Mouse (Mus musculus): ENCODE results near the gene Duoxa2. TPM values are rescaled to one million over a fixed set of nuclear protein-coding genes. Genes with fewer than 3 reads are reported as not detected.
"Not testable (repeated sequence)": the region's sequence is repeated elsewhere in the genome, so short reads cannot be mapped to it uniquely, and the experiment has no call there.

Gene Duoxa2
- polyA plus RNA-seq, 1 experiment from 2014 or later, result not detected

DNA sequence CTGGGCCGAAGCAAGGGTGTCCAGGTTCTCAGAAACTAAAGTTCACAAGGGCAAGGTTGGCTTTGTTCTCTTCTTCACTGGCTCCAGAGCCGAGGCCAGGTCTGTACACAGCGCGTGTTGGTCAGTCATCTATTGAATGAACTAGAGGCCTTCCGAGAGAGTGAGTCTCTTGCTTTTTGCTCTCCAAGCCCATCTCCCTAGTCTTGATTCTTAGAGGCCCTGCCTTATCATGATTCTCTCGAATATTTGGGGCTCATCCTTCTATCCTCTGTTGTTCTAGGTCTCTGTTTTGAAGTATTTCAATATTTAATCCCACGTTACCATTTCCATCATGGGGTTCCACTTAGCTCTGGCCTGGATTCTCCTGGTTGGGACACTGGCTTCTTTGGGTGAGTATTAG, 16.7 kb downstream of the Duoxa2 start, which contains the start of gene Duox1:
TSS of gene Duox1 (plus strand) at position 301 of the 400 bp plus-strand sequence.
- Histone ChIP-seq H3K27me3 (ENCODE audit: control insufficient read depth, insufficient read depth, low read length) (peaks cover 31% of the 10 kb centered on the region), H3K27ac (replicated peaks; ENCODE audit: low read depth, low read length) (no peak within 1 kb of the TSS), H3K4me1 (ENCODE audit: control insufficient read depth, insufficient read depth, low read length) (no peaks in the 10 kb centered on the region), H3K4me3 (ENCODE audit: low read depth, low read length) (no peak within 1 kb of the TSS), H3K36me3 (ENCODE audit: control insufficient read depth, insufficient read depth, low read length) (no peaks in the 10 kb centered on the region), H3K9me3 (ENCODE audit: control insufficient read depth, low read length) (no peaks in the 10 kb centered on the region), H3K9ac (ENCODE audit: low read length) (no peak within 1 kb of the TSS), H3K4me2 (ENCODE audit: low read depth, severe bottlenecking) (no peak within 1 kb of the TSS)
- 84% methylated on average over 7 of the region's 7 CpGs for WGBS
- DNase-seq (ENCODE audit: low spot score), result no peak
- ATAC-seq (ENCODE audit: insufficient number of reproducible peaks, low FRiP score, low TSS enrichment, low read depth), result no peak

GRCm38 (mm10) chr2:122317384-122317783, 18.7 kb downstream of the Duoxa2 start:
- no peak for DNase-seq (ENCODE audit: low spot score)
- WGBS, result 73% methylated on average over 4 of the region's 4 CpGs
- H3K27me3 ChIP-seq (ENCODE audit: control insufficient read depth, insufficient read depth, low read length), result peaks cover 23% of the 10 kb centered on the region
- H3K9me3 ChIP-seq (ENCODE audit: control insufficient read depth, low read length), result no peaks in the 10 kb centered on the region
- H3K4me3 ChIP-seq (ENCODE audit: low read depth, low read length), result no peak overlapping the region
- no peaks in the 10 kb centered on the region for H3K4me1 ChIP-seq (ENCODE audit: control insufficient read depth, insufficient read depth, low read length)
- H3K36me3 ChIP-seq (ENCODE audit: control insufficient read depth, insufficient read depth, low read length), result no peaks in the 10 kb centered on the region
- no peak for ATAC-seq (ENCODE audit: insufficient number of reproducible peaks, low FRiP score, low TSS enrichment, low read depth)
- no peak overlapping the region for H3K27ac ChIP-seq (replicated peaks; ENCODE audit: low read depth, low read length)
- no peak overlapping the region for H3K4me2 ChIP-seq (ENCODE audit: low read depth, severe bottlenecking)
- H3K9ac ChIP-seq (ENCODE audit: low read length), result no peak overlapping the region

DNA sequence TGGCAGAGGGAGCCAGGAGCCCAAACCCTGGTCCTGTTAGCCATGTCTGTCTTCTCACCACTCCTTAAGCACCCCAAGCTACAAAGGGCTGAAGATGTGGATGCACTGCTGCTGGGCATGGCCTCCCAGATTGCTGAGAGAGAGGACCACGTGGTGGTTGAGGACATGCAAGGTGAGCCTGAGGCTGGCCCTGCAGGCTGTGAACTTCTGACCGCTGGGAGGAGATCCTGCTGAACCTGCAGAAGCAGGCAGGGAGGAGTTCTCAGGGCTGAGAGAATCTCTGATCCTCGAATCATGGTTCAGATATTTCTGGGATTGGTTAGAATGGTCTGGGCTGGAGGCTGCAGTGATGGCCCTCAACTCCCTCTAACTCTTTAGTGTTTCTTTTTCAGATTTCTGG, 25.3 kb downstream of the Duoxa2 start:
- Histone ChIP-seq H3K27me3 (ENCODE audit: control insufficient read depth, insufficient read depth, low read length) (no peaks in the 10 kb centered on the region), H3K9me3 (ENCODE audit: control insufficient read depth, low read length) (no peaks in the 10 kb centered on the region), H3K36me3 (ENCODE audit: control insufficient read depth, insufficient read depth, low read length) (no peaks in the 10 kb centered on the region), H3K27ac (replicated peaks; ENCODE audit: low read depth, low read length) (no peak overlapping the region), H3K4me1 (ENCODE audit: control insufficient read depth, insufficient read depth, low read length) (no peaks in the 10 kb centered on the region), H3K9ac (ENCODE audit: low read length) (no peak overlapping the region), H3K4me3 (ENCODE audit: low read depth, low read length) (no peak overlapping the region), H3K4me2 (ENCODE audit: low read depth, severe bottlenecking) (no peak overlapping the region)
- WGBS, result 61% methylated on average over 3 of the region's 3 CpGs
- ATAC-seq (ENCODE audit: insufficient number of reproducible peaks, low FRiP score, low TSS enrichment, low read depth), result no peak
- DNase-seq (ENCODE audit: low spot score), result no peak

DNA sequence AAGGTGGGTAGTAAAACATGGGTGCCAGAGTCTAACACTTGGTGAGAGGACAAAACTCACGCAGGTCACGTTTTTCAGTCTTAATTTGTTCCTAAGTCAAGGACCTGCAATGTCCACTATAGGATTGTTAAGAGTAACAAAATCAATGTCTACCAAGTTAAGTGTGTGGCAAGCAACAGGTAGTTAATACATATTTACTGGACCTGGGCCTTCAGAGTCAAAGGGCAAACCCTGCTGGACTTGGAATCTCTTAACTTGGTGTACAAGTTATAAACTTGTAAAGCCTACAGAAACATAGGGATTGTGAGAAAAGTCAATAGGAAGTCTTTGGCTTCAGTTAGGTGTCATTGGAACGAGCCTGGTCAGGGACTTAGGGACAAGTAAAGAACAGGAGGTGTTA, 25.9 kb downstream of the Duoxa2 start:
- Histone ChIP-seq H3K27me3 (ENCODE audit: control insufficient read depth, insufficient read depth, low read length) (no peaks in the 10 kb centered on the region), H3K4me3 (ENCODE audit: low read depth, low read length) (no peak overlapping the region), H3K4me2 (ENCODE audit: low read depth, severe bottlenecking) (no peak overlapping the region), H3K27ac (replicated peaks; ENCODE audit: low read depth, low read length) (no peak overlapping the region), H3K36me3 (ENCODE audit: control insufficient read depth, insufficient read depth, low read length) (no peaks in the 10 kb centered on the region), H3K4me1 (ENCODE audit: control insufficient read depth, insufficient read depth, low read length) (no peaks in the 10 kb centered on the region), H3K9ac (ENCODE audit: low read length) (no peak overlapping the region), H3K9me3 (ENCODE audit: control insufficient read depth, low read length) (no peaks in the 10 kb centered on the region)
- ATAC-seq (ENCODE audit: insufficient number of reproducible peaks, low FRiP score, low TSS enrichment, low read depth) (no peak), DNase-seq (ENCODE audit: low spot score) (no peak)
- 76% methylated on average over 3 of the region's 3 CpGs for WGBS

GRCm38 (mm10) chr2:122325361-122325760, 26.7 kb downstream of the Duoxa2 start:
- DNase-seq (ENCODE audit: low spot score), result no peak
- Histone ChIP-seq H3K36me3 (ENCODE audit: control insufficient read depth, insufficient read depth, low read length) (no peaks in the 10 kb centered on the region), H3K4me3 (ENCODE audit: low read depth, low read length) (no peak overlapping the region), H3K4me2 (ENCODE audit: low read depth, severe bottlenecking) (no peak overlapping the region), H3K27me3 (ENCODE audit: control insufficient read depth, insufficient read depth, low read length) (no peaks in the 10 kb centered on the region), H3K9ac (ENCODE audit: low read length) (no peak overlapping the region), H3K4me1 (ENCODE audit: control insufficient read depth, insufficient read depth, low read length) (no peaks in the 10 kb centered on the region), H3K27ac (replicated peaks; ENCODE audit: low read depth, low read length) (no peak overlapping the region), H3K9me3 (ENCODE audit: control insufficient read depth, low read length) (no peaks in the 10 kb centered on the region)
- no peak for ATAC-seq (ENCODE audit: insufficient number of reproducible peaks, low FRiP score, low TSS enrichment, low read depth)
- 61% methylated on average over 2 of the region's 2 CpGs for WGBS

DNA sequence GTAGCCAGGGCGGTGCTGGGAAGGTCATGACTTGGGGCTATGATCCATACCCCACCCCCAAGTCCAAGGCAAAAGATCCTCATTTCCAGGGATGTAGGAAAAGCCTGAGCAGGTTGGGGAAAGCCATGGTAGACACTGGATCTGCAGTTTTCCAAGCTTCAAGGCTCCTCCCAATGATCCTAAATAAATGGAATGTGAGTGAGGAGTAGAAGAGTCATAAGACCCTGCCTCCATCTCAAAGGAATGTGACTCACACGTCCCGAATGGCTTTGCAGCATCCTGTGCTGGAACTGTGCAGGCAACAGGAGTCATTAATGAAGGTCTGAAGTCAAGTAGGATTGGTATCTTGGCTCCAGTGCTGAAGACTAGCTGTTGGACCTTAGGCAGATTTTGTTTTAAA, 29.3 kb downstream of the Duoxa2 start:
- DNase-seq (ENCODE audit: low spot score), result no peak
- no peaks in the 10 kb centered on the region for H3K27me3 ChIP-seq (ENCODE audit: control insufficient read depth, insufficient read depth, low read length)
- no peak overlapping the region for H3K9ac ChIP-seq (ENCODE audit: low read length)
- no peaks in the 10 kb centered on the region for H3K36me3 ChIP-seq (ENCODE audit: control insufficient read depth, insufficient read depth, low read length)
- H3K4me2 ChIP-seq (ENCODE audit: low read depth, severe bottlenecking), result no peak overlapping the region
- no peak overlapping the region for H3K4me3 ChIP-seq (ENCODE audit: low read depth, low read length)
- no peaks in the 10 kb centered on the region for H3K4me1 ChIP-seq (ENCODE audit: control insufficient read depth, insufficient read depth, low read length)
- H3K9me3 ChIP-seq (ENCODE audit: control insufficient read depth, low read length), result no peaks in the 10 kb centered on the region
- no peak for ATAC-seq (ENCODE audit: insufficient number of reproducible peaks, low FRiP score, low TSS enrichment, low read depth)
- WGBS, result 61% methylated on average over 3 of the region's 3 CpGs
- H3K27ac ChIP-seq (replicated peaks; ENCODE audit: low read depth, low read length), result no peak overlapping the region

DNA sequence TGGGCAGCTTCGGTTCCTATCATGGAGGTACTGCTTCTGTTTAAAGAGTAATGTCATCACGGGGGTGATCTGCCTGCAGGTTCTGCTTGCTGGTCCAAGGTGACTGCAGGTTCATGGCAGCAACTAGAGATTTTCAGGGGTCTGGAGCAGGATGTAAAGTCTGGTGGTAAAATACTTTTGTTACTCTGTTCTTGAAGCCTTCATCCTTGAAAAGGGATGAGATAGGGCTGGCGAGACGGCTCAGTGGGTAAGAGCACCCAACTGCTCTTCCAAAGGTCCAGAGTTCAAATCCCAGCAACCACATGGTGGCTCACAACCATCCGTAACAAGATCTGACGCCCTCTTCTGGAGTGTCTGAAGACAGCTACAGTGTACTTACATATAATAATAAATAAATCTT, 31.6 kb downstream of the Duoxa2 start:
- not testable (repeated sequence) for ATAC-seq (ENCODE audit: insufficient number of reproducible peaks, low FRiP score, low TSS enrichment, low read depth); H3K9me3 ChIP-seq (ENCODE audit: control insufficient read depth, low read length); DNase-seq (ENCODE audit: low spot score); H3K27me3 ChIP-seq (ENCODE audit: control insufficient read depth, insufficient read depth, low read length); H3K4me3 ChIP-seq (ENCODE audit: low read depth, low read length); H3K4me1 ChIP-seq (ENCODE audit: control insufficient read depth, insufficient read depth, low read length); H3K27ac ChIP-seq (replicated peaks; ENCODE audit: low read depth, low read length); H3K9ac ChIP-seq (ENCODE audit: low read length); H3K4me2 ChIP-seq (ENCODE audit: low read depth, severe bottlenecking); H3K36me3 ChIP-seq (ENCODE audit: control insufficient read depth, insufficient read depth, low read length)
- WGBS, result 92% methylated on average over 4 of the region's 6 CpGs

DNA sequence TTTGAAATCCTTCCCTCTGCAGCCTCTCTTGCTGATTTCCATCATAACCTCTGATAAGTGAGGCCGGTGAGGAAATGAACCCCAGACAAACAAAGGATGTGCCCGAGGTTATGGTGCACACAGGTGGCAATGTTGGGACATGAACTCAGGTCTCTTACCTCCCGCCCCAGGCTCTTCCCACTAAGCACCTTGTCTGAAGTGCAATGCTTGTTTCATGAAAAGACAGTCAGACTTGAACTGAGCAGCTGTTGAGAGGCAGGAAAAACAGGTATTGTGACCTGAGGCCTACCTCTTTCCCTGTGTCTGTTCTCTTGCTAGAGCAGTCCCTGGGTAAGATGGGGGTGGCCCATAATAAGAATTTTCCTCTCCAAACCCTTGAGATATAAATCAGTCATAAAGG, 33.5 kb downstream of the Duoxa2 start:
- Histone ChIP-seq H3K27ac (replicated peaks; ENCODE audit: low read depth, low read length) (no peak overlapping the region), H3K9me3 (ENCODE audit: control insufficient read depth, low read length) (no peaks in the 10 kb centered on the region), H3K4me2 (ENCODE audit: low read depth, severe bottlenecking) (no peak overlapping the region), H3K27me3 (ENCODE audit: control insufficient read depth, insufficient read depth, low read length) (no peaks in the 10 kb centered on the region), H3K4me1 (ENCODE audit: control insufficient read depth, insufficient read depth, low read length) (no peaks in the 10 kb centered on the region), H3K9ac (ENCODE audit: low read length) (no peak overlapping the region), H3K36me3 (ENCODE audit: control insufficient read depth, insufficient read depth, low read length) (no peaks in the 10 kb centered on the region), H3K4me3 (ENCODE audit: low read depth, low read length) (no peak overlapping the region)
- DNase-seq (ENCODE audit: low spot score), result no peak
- WGBS, result 88% methylated on average over 3 of the region's 3 CpGs
- ATAC-seq (ENCODE audit: insufficient number of reproducible peaks, low FRiP score, low TSS enrichment, low read depth), result no peak

- H3K4me3 ChIP-seq (ENCODE audit: low read depth, low read length), result no peak overlapping the region
- WGBS, result 75% methylated on average over 3 of the region's 3 CpGs
- H3K4me1 ChIP-seq (ENCODE audit: control insufficient read depth, insufficient read depth, low read length), result no peaks in the 10 kb centered on the region
- H3K9me3 ChIP-seq (ENCODE audit: control insufficient read depth, low read length), result no peaks in the 10 kb centered on the region
- no peak overlapping the region for H3K9ac ChIP-seq (ENCODE audit: low read length)
- no peak for ATAC-seq (ENCODE audit: insufficient number of reproducible peaks, low FRiP score, low TSS enrichment, low read depth)
- H3K36me3 ChIP-seq (ENCODE audit: control insufficient read depth, insufficient read depth, low read length), result no peaks in the 10 kb centered on the region
- no peak overlapping the region for H3K27ac ChIP-seq (replicated peaks; ENCODE audit: low read depth, low read length)
- no peaks in the 10 kb centered on the region for H3K27me3 ChIP-seq (ENCODE audit: control insufficient read depth, insufficient read depth, low read length)
- no peak for DNase-seq (ENCODE audit: low spot score)
- no peak overlapping the region for H3K4me2 ChIP-seq (ENCODE audit: low read depth, severe bottlenecking)
These were observed 35.5 kb downstream of the Duoxa2 start for GRCm38 (mm10) chr2:122334170-122334569.
